Mouse (Mus musculus): ENCODE results near the gene Zfp687. TPM values are rescaled to one million over a fixed set of nuclear protein-coding genes. Genes with fewer than 3 reads are reported as not detected.
"Not testable (repeated sequence)": the region's sequence is repeated elsewhere in the genome, so short reads cannot be mapped to it uniquely, and the experiment has no call there.

Zfp687 gene
- polyA plus RNA-seq, 1 experiment from 2014 or later, result 21.2 TPM

DNA sequence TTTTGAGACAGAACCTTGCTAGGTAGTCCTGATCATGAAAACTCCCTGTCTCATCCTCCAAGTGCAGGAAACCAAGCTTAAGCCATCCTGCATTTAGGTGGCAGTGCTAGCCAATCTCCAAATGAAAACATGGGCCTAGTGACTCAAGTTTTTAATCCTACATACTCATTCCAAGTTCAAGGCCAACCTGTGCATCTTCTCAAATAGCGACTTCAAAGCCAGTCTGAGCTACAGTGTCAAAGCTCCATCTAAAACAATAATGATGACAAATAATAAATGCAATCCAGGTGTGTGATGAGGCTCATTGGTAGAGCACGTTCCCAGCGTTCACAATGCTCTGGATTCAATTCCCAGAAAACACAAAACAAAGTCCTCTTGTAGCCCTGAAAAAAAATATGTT is 26.4 kb upstream of the Zfp687 start:
- Histone ChIP-seq H3K4me1 (peaks cover 13% of the 10 kb centered on the region), H3K4me2 (peak overlapping the region; percentile 63), H3K4me3 (peak overlapping the region; percentile 87), H3K27me3 (replicated peaks) (no peaks in the 10 kb centered on the region), H3K27ac (no peak overlapping the region), H3K9ac (peak overlapping the region; percentile 90), H3K36me3 (replicated peaks) (peaks cover 3% of the 10 kb centered on the region; the same call in 1 of the 2 replicates), H3K9me3 (no peaks in the 10 kb centered on the region)
- WGBS, result 20% methylated on average over 3 of the region's 3 CpGs
- ATAC-seq (replicated peaks), result no peak

- Histone ChIP-seq H3K36me3 (replicated peaks) (peaks cover 42% of the 10 kb centered on the region), H3K9ac (no peak overlapping the region), H3K27ac (no peak overlapping the region), H3K4me2 (no peak overlapping the region), H3K27me3 (replicated peaks) (no peaks in the 10 kb centered on the region), H3K4me1 (no peaks in the 10 kb centered on the region), H3K9me3 (no peaks in the 10 kb centered on the region), H3K4me3 (no peak overlapping the region)
- ATAC-seq (replicated peaks), result no peak
- 73% methylated on average over 3 of the region's 3 CpGs for WGBS
Measured at GRCm38 (mm10) chr3:95029953-95030352, 14.7 kb upstream of the Zfp687 start.

GRCm38 (mm10) chr3:95029291-95029827 is 14.1 kb upstream of the Zfp687 start:
- H3K4me3 ChIP-seq; ATAC-seq (replicated peaks); H3K27ac ChIP-seq; H3K27me3 ChIP-seq (replicated peaks); H3K9me3 ChIP-seq; H3K4me1 ChIP-seq; H3K9ac ChIP-seq; H3K4me2 ChIP-seq: not testable (repeated sequence)
- peaks cover 36% of the 10 kb centered on the region for H3K36me3 ChIP-seq (replicated peaks)
- WGBS, result 78% methylated on average over 3 of the region's 3 CpGs

DNA sequence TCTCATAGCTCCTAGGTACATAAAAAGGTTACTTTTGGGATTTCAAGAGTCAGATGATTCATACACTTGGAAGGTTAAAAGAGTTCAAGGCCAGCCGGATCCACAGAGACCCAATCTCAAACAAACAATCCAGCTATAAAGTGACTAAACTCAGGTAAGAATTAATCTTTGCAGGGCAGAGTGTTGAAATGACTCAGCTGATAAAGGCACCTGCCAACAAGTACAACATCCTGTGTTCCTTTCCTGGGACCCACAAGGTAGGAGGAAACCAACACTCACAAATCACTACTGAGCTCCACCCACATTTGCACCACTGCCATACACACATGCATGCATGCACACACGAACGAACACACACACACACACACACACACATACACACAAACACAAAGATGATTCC is 13.4 kb upstream of the Zfp687 start:
- H3K4me2 ChIP-seq, result no peak overlapping the region
- no peak overlapping the region for H3K9ac ChIP-seq
- H3K36me3 ChIP-seq (replicated peaks), result peaks cover 31% of the 10 kb centered on the region
- H3K27ac ChIP-seq, result no peak overlapping the region
- no peaks in the 10 kb centered on the region for H3K27me3 ChIP-seq (replicated peaks)
- WGBS, result 90% methylated on average over 3 of the region's 3 CpGs
- H3K9me3 ChIP-seq, result no peaks in the 10 kb centered on the region
- no peak overlapping the region for H3K4me3 ChIP-seq
- no peak for ATAC-seq (replicated peaks)
- H3K4me1 ChIP-seq, result no peaks in the 10 kb centered on the region

GRCm38 (mm10) chr3:95027701-95028100 is 12.5 kb upstream of the Zfp687 start:
- peaks cover 22% of the 10 kb centered on the region for H3K36me3 ChIP-seq (replicated peaks)
- H3K27me3 ChIP-seq (replicated peaks), result no peaks in the 10 kb centered on the region
- H3K4me3 ChIP-seq, result no peak overlapping the region
- H3K4me2 ChIP-seq, result no peak overlapping the region
- no peaks in the 10 kb centered on the region for H3K4me1 ChIP-seq
- H3K27ac ChIP-seq, result no peak overlapping the region
- 0 out of 2 replicates have a peak, but pooled peaks have one; percentile 30 for ATAC-seq (replicated peaks)
- H3K9me3 ChIP-seq, result no peaks in the 10 kb centered on the region
- WGBS, result 65% methylated on average over 5 of the region's 5 CpGs
- H3K9ac ChIP-seq, result no peak overlapping the region

DNA sequence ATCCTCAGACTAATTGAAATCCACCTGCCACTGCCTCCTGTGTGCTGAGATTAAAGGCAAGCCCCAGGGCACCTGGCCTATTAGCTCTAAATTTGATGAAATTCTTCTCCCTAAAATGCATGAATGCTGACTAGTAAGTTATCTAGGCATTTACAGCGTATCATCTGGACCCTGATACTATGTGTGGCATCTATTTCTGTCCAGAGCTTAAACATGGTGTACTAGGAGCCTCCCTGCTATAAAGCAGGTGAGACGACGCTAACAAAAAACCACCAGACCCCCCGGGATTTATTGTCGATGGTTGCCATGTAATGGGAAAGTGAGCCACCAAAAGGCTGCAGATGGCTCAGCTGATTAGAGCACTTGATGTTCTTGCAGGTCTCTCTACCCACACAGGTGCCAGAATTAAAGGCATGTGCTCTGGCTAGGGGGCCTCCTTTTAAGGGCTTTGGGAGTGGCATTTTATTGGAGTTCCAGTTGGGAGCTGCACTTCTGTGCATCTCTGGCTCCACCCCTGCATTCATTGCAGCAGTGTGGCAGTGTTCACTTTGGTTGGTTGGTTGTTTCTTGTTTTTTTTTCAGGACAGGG is 11.9 kb upstream of the Zfp687 start:
- ATAC-seq (replicated peaks), result no peak
- Histone ChIP-seq H3K4me3 (no peak overlapping the region), H3K9ac (no peak overlapping the region), H3K27ac (no peak overlapping the region), H3K36me3 (replicated peaks) (peaks cover 18% of the 10 kb centered on the region; the same call in 1 of the 2 replicates), H3K27me3 (replicated peaks) (no peaks in the 10 kb centered on the region), H3K4me2 (no peak overlapping the region), H3K9me3 (no peaks in the 10 kb centered on the region), H3K4me1 (no peaks in the 10 kb centered on the region)
- 59% methylated on average over 5 of the region's 5 CpGs for WGBS

- ATAC-seq (replicated peaks), result 0 out of 2 replicates have a peak, but pooled peaks have one; percentile 2
Measured at GRCm38 (mm10) chr3:95025202-95025601, 10.0 kb upstream of the Zfp687 start.

GRCm38 (mm10) chr3:95024551-95024950 is 9.3 kb upstream of the Zfp687 start:
- Histone ChIP-seq H3K4me3 (no peak overlapping the region), H3K9me3 (no peaks in the 10 kb centered on the region), H3K36me3 (replicated peaks) (no peaks in the 10 kb centered on the region), H3K9ac (no peak overlapping the region), H3K27ac (no peak overlapping the region), H3K27me3 (replicated peaks) (no peaks in the 10 kb centered on the region), H3K4me2 (no peak overlapping the region), H3K4me1 (no peaks in the 10 kb centered on the region)
- no peak for ATAC-seq (replicated peaks)
- WGBS, result 39% methylated on average over 11 of the region's 11 CpGs

More at GRCm38 (mm10) chr3:95025202-95025601, 10.0 kb upstream of the Zfp687 start:
- Histone ChIP-seq H3K4me2 (no peak overlapping the region), H3K27me3 (replicated peaks) (no peaks in the 10 kb centered on the region), H3K9ac (no peak overlapping the region), H3K4me1 (no peaks in the 10 kb centered on the region), H3K36me3 (replicated peaks) (peaks cover 1% of the 10 kb centered on the region; the same call in 1 of the 2 replicates), H3K4me3 (no peak overlapping the region), H3K27ac (no peak overlapping the region), H3K9me3 (no peaks in the 10 kb centered on the region)
- 43% methylated on average over 5 of the region's 5 CpGs for WGBS

GRCm38 (mm10) chr3:95020956-95021355 is 5.7 kb upstream of the Zfp687 start:
- H3K9me3 ChIP-seq; H3K4me2 ChIP-seq; H3K4me1 ChIP-seq; H3K27me3 ChIP-seq (replicated peaks); ATAC-seq (replicated peaks); H3K36me3 ChIP-seq (replicated peaks); H3K27ac ChIP-seq; H3K9ac ChIP-seq; H3K4me3 ChIP-seq: not testable (repeated sequence)
- 96% methylated on average over 5 of the region's 5 CpGs for WGBS

GRCm38 (mm10) chr3:95018741-95019140 is 3.5 kb upstream of the Zfp687 start:
- Histone ChIP-seq H3K4me3 (no peak overlapping the region), H3K4me2 (no peak overlapping the region), H3K27ac (no peak overlapping the region), H3K36me3 (replicated peaks) (no peaks in the 10 kb centered on the region), H3K4me1 (peaks cover 16% of the 10 kb centered on the region), H3K9ac (no peak overlapping the region), H3K9me3 (no peaks in the 10 kb centered on the region), H3K27me3 (replicated peaks) (no peaks in the 10 kb centered on the region)
- WGBS, result 91% methylated on average over 2 of the region's 2 CpGs
- no peak for ATAC-seq (replicated peaks)

GRCm38 (mm10) chr3:95016532-95017056 is 1.3 kb upstream of the Zfp687 start:
- peaks cover 24% of the 10 kb centered on the region for H3K4me1 ChIP-seq
- peak overlapping the region; percentile 83 for H3K4me3 ChIP-seq
- peak overlapping the region; percentile 95 for H3K27ac ChIP-seq
- 3% methylated on average over 21 of the region's 21 CpGs for WGBS
- H3K9me3 ChIP-seq, result no peaks in the 10 kb centered on the region
- H3K4me2 ChIP-seq, result peak overlapping the region; percentile 88
- H3K36me3 ChIP-seq (replicated peaks), result peaks cover 6% of the 10 kb centered on the region; the same call in 1 of the 2 replicates
- no peaks in the 10 kb centered on the region for H3K27me3 ChIP-seq (replicated peaks)
- no peak for ATAC-seq (replicated peaks)
- peak overlapping the region; percentile 57 for H3K9ac ChIP-seq

- H3K4me3 ChIP-seq, result peak overlapping the region; percentile 83
- H3K9ac ChIP-seq, result peak overlapping the region; percentile 57
- H3K27me3 ChIP-seq (replicated peaks), result no peaks in the 10 kb centered on the region
- H3K4me1 ChIP-seq, result peaks cover 24% of the 10 kb centered on the region
- peak overlapping the region; percentile 88 for H3K4me2 ChIP-seq
- ATAC-seq (replicated peaks), result peak; percentile 91
- WGBS, result under 1% methylated on average over 40 of the region's 40 CpGs
- peaks cover 12% of the 10 kb centered on the region; the same call in 1 of the 2 replicates for H3K36me3 ChIP-seq (replicated peaks)
- peak overlapping the region; percentile 95 for H3K27ac ChIP-seq
- no peaks in the 10 kb centered on the region for H3K9me3 ChIP-seq
Measured at GRCm38 (mm10) chr3:95015891-95016531, 763 bp upstream of the Zfp687 start.

Measured in midbrain, embryonic 15.5 days (tissue).